Mouse (Mus musculus) midbrain, embryonic 11.5 days (tissue): Measurements from ENCODE around the gene Zfp746. TPM values are rescaled to one million over a fixed set of nuclear protein-coding genes. Genes with fewer than 3 reads are reported as not detected.

Experiments used
- ATAC-seq: fragments of 200-750 bp; cut with Nextera tagmentation; 2 replicates; pipeline ENCODE4 v1.8.0; 2017; ENCODE audit warnings: moderate TSS enrichment, moderate library complexity; ENCODE audit not compliant: low FRiP score
- DNase-seq: peaks from one replicate; pipeline ENCODE4 v3.0.0; 2015; ENCODE audit warnings: low spot score; ENCODE audit errors: missing footprints
- H3K27ac ChIP-seq: fragments of 300-500 bp; sonication (generic); 2 replicates; pipeline ENCODE4 v1.5.1; 2014; ENCODE audit warnings: low read depth, low read length
- H3K27me3 ChIP-seq: fragments of 300-500 bp; sonication (generic); 2 replicates; pipeline ENCODE4 v1.6.1; 2014; ENCODE audit warnings: mild to moderate bottlenecking, low read length, moderate library complexity, mixed read lengths; ENCODE audit not compliant: control insufficient read depth, insufficient read depth
- H3K36me3 ChIP-seq: fragments of 300-500 bp; sonication (generic); 2 replicates; pipeline ENCODE4 v1.6.1; 2014; ENCODE audit warnings: mild to moderate bottlenecking, low read length, moderate library complexity, mixed read lengths; ENCODE audit not compliant: control insufficient read depth, insufficient read depth
- H3K4me1 ChIP-seq: fragments of 300-500 bp; sonication (generic); 2 replicates; pipeline ENCODE4 v1.6.1; 2014; ENCODE audit warnings: low read length; ENCODE audit not compliant: control insufficient read depth, insufficient read depth
- H3K4me2 ChIP-seq: fragments of 300-500 bp; sonication (generic); 2 replicates; pipeline ENCODE4 v1.6.1; 2014; ENCODE audit warnings: mild to moderate bottlenecking, moderate library complexity
- H3K4me3 ChIP-seq: fragments of 300-500 bp; sonication (generic); 2 replicates; pipeline ENCODE4 v1.5.1; 2014; ENCODE audit warnings: low read depth, low read length
- H3K9ac ChIP-seq: fragments of 300-500 bp; sonication (generic); 2 replicates; pipeline ENCODE4 v1.6.1; 2014; ENCODE audit warnings: low read length
- H3K9me3 ChIP-seq: fragments of 300-500 bp; sonication (generic); 2 replicates; pipeline ENCODE4 v1.6.1; 2016; ENCODE audit warnings: low read length; ENCODE audit not compliant: control insufficient read depth
- WGBS: fragments of 180-500 bp; shearing (Covaris S2); extraction: QIAGEN DNeasy Blood & Tissue Kit; methylation state at CpG from one replicate; pipeline ENCODE4 v1.1.7; 2014; 5-methylcytosine and 5-hydroxymethylcytosine counted together
- microRNA-seq: library from miRNA; unstranded; fragments of <30 nt; microRNA quantifications from one replicate; pipeline ENCODE4, GENCODE M21; 2017
- polyA plus RNA-seq: library from polyadenylated mRNA; unstranded; fragments of >200 nt; fragmentation: Nextera tagmentation; extraction: Ambion mirVana; gene quantifications from 2 replicates; pipeline ENCODE4 v1.2.1, GENCODE M21; 2014

Zfp746 gene
- polyA plus RNA-seq, 1 experiment from 2014 or later, result 21.1 TPM

DNA sequence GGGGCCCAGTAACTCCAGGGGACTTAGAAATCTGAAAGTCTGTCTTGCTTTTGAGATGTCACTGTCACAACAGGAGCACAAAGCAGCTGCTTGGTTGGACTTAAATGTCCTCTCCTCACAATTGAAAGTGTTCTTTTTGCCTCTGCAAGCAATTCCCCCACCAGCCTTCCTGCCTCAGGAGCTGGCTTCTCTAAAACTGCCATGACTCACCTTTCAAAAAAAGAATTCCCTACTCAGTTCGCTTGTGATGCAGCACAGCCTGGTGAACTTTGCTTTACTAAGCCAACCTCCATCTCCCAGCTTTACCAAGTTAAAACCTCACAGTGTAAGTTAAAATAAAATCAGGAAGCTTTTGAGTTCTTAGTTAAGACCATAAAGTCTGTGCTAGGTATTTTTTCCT is 64.7 kb downstream of the Zfp746 start:
- DNase-seq (peak; percentile 33), ATAC-seq (no peak)
- Histone ChIP-seq H3K4me3 (no peak overlapping the region), H3K4me2 (no peak overlapping the region), H3K9me3 (peaks cover 7% of the 10 kb centered on the region; the same call in 1 of the 2 replicates), H3K9ac (no peak overlapping the region), H3K27me3 (no peaks in the 10 kb centered on the region), H3K4me1 (peaks cover 6% of the 10 kb centered on the region), H3K27ac (no peak overlapping the region), H3K36me3 (peaks cover 22% of the 10 kb centered on the region)
- WGBS, result 83% methylated on average over 1 of the region's 1 CpGs

DNA sequence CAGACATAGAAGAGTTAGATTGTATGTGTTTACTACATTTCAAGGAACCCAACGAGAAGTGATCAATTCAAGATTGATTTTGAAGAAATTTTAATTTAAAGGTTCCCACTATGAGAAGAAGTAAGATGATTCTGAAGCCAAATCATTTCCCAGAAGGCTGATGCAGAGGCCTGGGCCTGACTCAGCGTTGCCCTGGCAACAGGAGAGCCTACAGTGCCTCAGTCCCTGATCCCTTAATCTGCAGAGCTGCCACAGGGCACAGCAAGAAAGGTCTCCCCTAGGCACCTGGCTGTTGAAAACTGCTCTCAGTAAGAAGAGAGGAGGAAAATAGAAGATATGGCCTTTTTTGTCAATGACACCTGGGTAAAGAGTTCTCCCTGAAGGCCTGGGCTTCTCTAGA is 66.4 kb downstream of the Zfp746 start:
- peaks cover 6% of the 10 kb centered on the region for H3K4me1 ChIP-seq
- no peak overlapping the region for H3K27ac ChIP-seq

DNA sequence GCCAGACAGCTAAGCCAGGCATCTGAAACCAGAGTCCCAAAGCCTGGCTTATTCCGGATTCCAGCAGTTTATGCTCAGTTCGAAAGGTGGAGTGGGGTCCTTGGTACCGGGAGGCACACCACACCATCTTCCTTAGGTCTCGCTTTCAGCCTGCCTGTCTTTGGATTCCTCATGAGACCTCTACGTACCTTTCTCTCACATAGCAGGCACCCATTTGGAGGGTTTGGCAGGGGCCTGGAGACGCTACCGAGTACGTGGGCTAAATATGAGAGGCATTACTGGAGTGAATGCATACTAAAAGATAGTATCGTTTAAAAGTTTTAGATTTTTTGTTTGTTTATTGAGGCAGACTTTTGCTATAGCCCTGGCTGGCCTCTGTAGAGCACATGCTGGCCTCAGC is 69.6 kb downstream of the Zfp746 start:
- 92% methylated on average over 9 of the region's 9 CpGs for WGBS
- 0 out of 2 replicates have a peak, but pooled peaks have one; percentile 15 for ATAC-seq

More for the DNA sequence above, 66.4 kb downstream of the Zfp746 start:
- Histone ChIP-seq H3K9me3 (peaks cover 5% of the 10 kb centered on the region; the same call in 1 of the 2 replicates), H3K27me3 (no peaks in the 10 kb centered on the region), H3K9ac (no peak overlapping the region), H3K4me2 (no peak overlapping the region), H3K36me3 (peaks cover 9% of the 10 kb centered on the region), H3K4me3 (no peak overlapping the region)
- WGBS, result 58% methylated on average over 2 of the region's 2 CpGs
- ATAC-seq (no peak; the same call in 1 of the 2 replicates), DNase-seq (peak; percentile 84)

DNA sequence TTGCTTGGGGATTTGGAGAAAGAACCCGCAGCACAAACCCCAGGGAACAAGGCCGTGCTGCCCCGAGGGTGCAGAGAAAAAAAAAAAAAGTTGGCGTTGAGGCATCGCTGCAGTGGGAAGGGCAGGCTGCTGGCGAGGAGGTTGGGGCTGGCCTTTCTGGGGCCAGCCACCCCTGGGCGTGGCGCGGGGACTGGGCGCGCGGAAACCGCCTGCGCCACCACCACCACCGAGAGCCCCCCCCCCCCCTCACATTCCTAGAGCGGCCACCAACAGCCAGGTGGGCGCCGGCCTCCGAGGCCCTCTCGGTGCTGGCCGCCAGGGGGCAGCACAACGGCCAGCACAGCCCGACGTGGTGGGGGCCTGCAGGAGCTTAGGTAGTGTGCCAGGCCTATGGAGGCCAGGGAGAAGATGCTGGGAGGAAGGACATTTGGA is 70.3 kb downstream of the Zfp746 start:
- peak overlapping the region; percentile 32 for H3K4me3 ChIP-seq
- DNase-seq (peak; percentile 98), ATAC-seq (peak; percentile 88)
- no peaks in the 10 kb centered on the region for H3K9me3 ChIP-seq
- peak overlapping the region; percentile 56 for H3K4me2 ChIP-seq
- H3K27ac ChIP-seq, result no peak overlapping the region
- H3K9ac ChIP-seq, result peak overlapping the region; percentile 57
- H3K4me1 ChIP-seq, result peaks cover 6% of the 10 kb centered on the region
- H3K36me3 ChIP-seq, result no peaks in the 10 kb centered on the region
- H3K27me3 ChIP-seq, result no peaks in the 10 kb centered on the region
- WGBS, result 0% methylated on average over 23 of the region's 24 CpGs

More for the DNA sequence above, 69.6 kb downstream of the Zfp746 start:
- Histone ChIP-seq H3K9me3 (no peaks in the 10 kb centered on the region), H3K36me3 (no peaks in the 10 kb centered on the region), H3K4me2 (no peak overlapping the region), H3K4me1 (peaks cover 6% of the 10 kb centered on the region), H3K9ac (no peak overlapping the region), H3K27ac (no peak overlapping the region), H3K27me3 (no peaks in the 10 kb centered on the region), H3K4me3 (no peak overlapping the region)
- peak; percentile 80 for DNase-seq

Small RNAs within 50 kb of the gene (microRNA-seq; reads per million reads assigned to microRNA genes)
- not detected for gene Gm24563

Other genes with a start within 250 kb of the Zfp746 start
- gene Zfp282, start 209.4 kb downstream of the Zfp746 start, polyA plus RNA-seq, result 12.6 and 13.6 TPM in 2 replicates
- 12.0 and 13.1 TPM in 2 replicates for gene Zfp212, start 166.1 kb downstream of the Zfp746 start, polyA plus RNA-seq
- gene Zfp956, start 133.2 kb downstream of the Zfp746 start, polyA plus RNA-seq, result 6.6 and 6.9 TPM in 2 replicates
- gene Zfp777, start 37.7 kb downstream of the Zfp746 start, polyA plus RNA-seq, result 9.2 and 9.5 TPM in 2 replicates